Mouse (Mus musculus): ENCODE results near the gene Cdc37l1.

Gene Cdc37l1

GRCm38 (mm10) chr19:29046961-29047333, 56.8 kb downstream of the Cdc37l1 start:
- no peak for DNase-seq (ENCODE audit: low spot score)

GRCm38 (mm10) chr19:29047334-29048170, 57.4 kb downstream of the Cdc37l1 start, which contains the start of gene Ak3:
Gene Ak3, minus strand, starts transcription at chr19:29047961.
- DNase-seq (ENCODE audit: low spot score) = peak; percentile 80

GRCm38 (mm10) chr19:29049401-29050075, 59.4 kb downstream of the Cdc37l1 start:
- DNase-seq (ENCODE audit: low spot score) = no peak

GRCm38 (mm10) chr19:29050186-29050980, 60.2 kb downstream of the Cdc37l1 start:
- no peak for DNase-seq (ENCODE audit: low spot score)

- DNase-seq (ENCODE audit: low spot score) = no peak
Measured at GRCm38 (mm10) chr19:29052786-29053185, 62.6 kb downstream of the Cdc37l1 start.

- DNase-seq (ENCODE audit: low spot score) = no peak
Measured at GRCm38 (mm10) chr19:29054594-29054993, 64.4 kb downstream of the Cdc37l1 start.

GRCm38 (mm10) chr19:29055469-29055868, 65.3 kb downstream of the Cdc37l1 start:
- DNase-seq (ENCODE audit: low spot score) = no peak

GRCm38 (mm10) chr19:29058741-29059140, 68.6 kb downstream of the Cdc37l1 start:
- no peak for DNase-seq (ENCODE audit: low spot score)

- no peak for DNase-seq (ENCODE audit: low spot score)
Measured at GRCm38 (mm10) chr19:29059688-29060087, 69.5 kb downstream of the Cdc37l1 start.

GRCm38 (mm10) chr19:29060299-29060698, 70.1 kb downstream of the Cdc37l1 start:
- no peak for DNase-seq (ENCODE audit: low spot score)

- no peak for DNase-seq (ENCODE audit: low spot score)
Measured at GRCm38 (mm10) chr19:29063009-29063408, 72.9 kb downstream of the Cdc37l1 start.

GRCm38 (mm10) chr19:29063577-29064363, 73.6 kb downstream of the Cdc37l1 start:
- peak; percentile 95 for DNase-seq (ENCODE audit: low spot score)

GRCm38 (mm10) chr19:29064451-29065102, 74.4 kb downstream of the Cdc37l1 start:
- DNase-seq (ENCODE audit: low spot score) = peak; percentile 38

- peak; percentile 76 for DNase-seq (ENCODE audit: low spot score)
Measured at GRCm38 (mm10) chr19:29066981-29067471, 76.9 kb downstream of the Cdc37l1 start.

GRCm38 (mm10) chr19:29069195-29069594, 79.0 kb downstream of the Cdc37l1 start:
- no peak for DNase-seq (ENCODE audit: low spot score)

- DNase-seq (ENCODE audit: low spot score) = no peak
Measured at GRCm38 (mm10) chr19:29074802-29075201, 84.7 kb downstream of the Cdc37l1 start.

Measured in urinary bladder, postnatal 14 days (tissue).